Mouse (Mus musculus) bone marrow macrophage, adult 2 months (primary cell): Measurements from ENCODE around the gene Zfp787.

Source experiments
- CTCF ChIP-seq: IDR thresholded peaks from 2 replicates; pipeline ENCODE4 v1.5.1; 2012; ENCODE audit warnings: low read depth, mild to moderate bottlenecking, low read length, moderate library complexity
- POLR2A ChIP-seq: IDR thresholded peaks from 2 replicates; pipeline ENCODE4 v1.6.1; 2012; ENCODE audit warnings: mild to moderate bottlenecking, low read depth, low read length, borderline replicate concordance

DNA sequence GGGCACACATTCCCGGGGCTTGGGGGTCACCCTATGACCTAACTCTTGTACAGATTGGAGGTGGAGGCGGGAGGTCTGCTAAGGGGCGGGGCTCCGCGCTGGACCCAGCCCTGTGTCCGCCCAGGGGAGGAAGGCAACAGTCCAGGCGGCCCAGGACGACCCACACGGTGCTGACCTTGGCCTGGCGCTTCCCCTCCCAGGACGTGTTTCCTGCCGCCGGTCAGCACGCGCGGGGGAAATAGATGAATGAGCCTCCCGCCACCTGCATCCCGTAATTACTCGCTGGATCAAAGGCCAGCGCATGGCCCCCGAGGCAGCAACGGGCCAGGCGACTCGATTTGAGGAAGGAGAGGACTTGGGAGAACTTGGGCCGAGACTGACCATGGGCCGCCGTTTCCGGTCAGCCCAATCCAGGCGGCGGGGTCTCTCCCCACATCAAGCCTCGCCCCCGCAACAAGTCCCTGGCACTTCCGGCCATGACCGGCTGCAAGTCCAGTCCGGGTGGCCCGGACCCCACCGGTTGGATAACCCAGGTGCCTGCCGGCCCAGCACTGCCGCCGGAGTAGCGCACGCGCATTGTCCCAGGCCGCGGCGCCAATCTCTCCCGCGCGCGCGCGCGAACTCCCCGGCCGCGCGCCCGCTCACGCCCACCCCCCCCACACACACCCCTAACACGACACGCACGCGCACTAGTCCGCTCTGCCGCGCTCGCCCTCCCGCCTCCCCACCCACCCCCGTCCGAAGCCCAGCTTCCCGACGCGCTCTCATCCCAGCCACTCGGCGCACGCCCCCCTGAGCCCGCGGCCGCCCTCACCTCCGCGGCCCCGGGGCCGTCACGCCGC, 545 bp downstream of the Zfp787 start:
- TF ChIP-seq POLR2A: 0 out of 2 replicates have a peak, but pooled peaks have one; percentile 7
- no peak for TF ChIP-seq CTCF
